Mouse (Mus musculus) liver, embryonic 13.5 days (tissue): ENCODE data around the gene Muc5ac. TPM values are rescaled to one million over a fixed set of nuclear protein-coding genes. Genes with fewer than 3 reads are reported as not detected.

Experiments used
- ATAC-seq: fragments of 200-750 bp; cut with Nextera tagmentation; 2 replicates; pipeline ENCODE4 v1.8.0; 2017; ENCODE audit warnings: low read depth, mild to moderate bottlenecking, moderate number of reproducible peaks, moderate library complexity
- DNase-seq: peaks from one replicate; pipeline ENCODE4 v3.0.0; 2022
- H3K27ac ChIP-seq: fragments of 300-500 bp; sonication (generic); 2 replicates; pipeline ENCODE4 v1.5.1; 2015; ENCODE audit warnings: moderate library complexity, mild to moderate bottlenecking, inconsistent platforms
- H3K27me3 ChIP-seq: fragments of 300-500 bp; sonication (generic); 2 replicates; pipeline ENCODE4 v1.6.1; 2015; ENCODE audit warnings: mild to moderate bottlenecking, inconsistent platforms
- H3K36me3 ChIP-seq: fragments of 300-500 bp; sonication (generic); 2 replicates; pipeline ENCODE4 v1.6.1; 2015; ENCODE audit warnings: mild to moderate bottlenecking, inconsistent platforms
- H3K4me1 ChIP-seq: fragments of 300-500 bp; sonication (generic); replicated peaks from 2 replicates; pipeline ENCODE4 v1.6.1; 2015; ENCODE audit warnings: inconsistent platforms
- H3K4me2 ChIP-seq: fragments of 300-500 bp; sonication (generic); 2 replicates; pipeline ENCODE4 v1.6.1; 2015; ENCODE audit warnings: inconsistent platforms, mild to moderate bottlenecking, moderate library complexity
- H3K4me3 ChIP-seq: fragments of 300-500 bp; sonication (generic); replicated peaks from 2 replicates; pipeline ENCODE4 v1.5.1; 2015; ENCODE audit warnings: mild to moderate bottlenecking, inconsistent platforms
- H3K9ac ChIP-seq: fragments of 300-500 bp; sonication (generic); 2 replicates; pipeline ENCODE4 v1.6.1; 2015; ENCODE audit warnings: mild to moderate bottlenecking, inconsistent platforms
- H3K9me3 ChIP-seq: fragments of 300-500 bp; sonication (generic); replicated peaks from 2 replicates; pipeline ENCODE4 v1.6.1; 2016; ENCODE audit warnings: inconsistent platforms
- WGBS: fragments of 180-500 bp; shearing (Covaris S2); methylation state at CpG from one replicate; pipeline ENCODE4 v1.1.7; 2015; ENCODE audit not compliant: insufficient replicate concordance; 5-methylcytosine and 5-hydroxymethylcytosine counted together
- polyA plus RNA-seq: library from polyadenylated mRNA; unstranded; fragments of >200 nt; fragmentation: Nextera tagmentation; extraction: Ambion mirVana; gene quantifications from 2 replicates; pipeline ENCODE4 v1.2.1, GENCODE M21; 2015

Gene Muc5ac
- polyA plus RNA-seq = not detected in 2 replicates

GRCm38 (mm10) chr7:141788677-141789452 is at the start of gene Muc5ac:
Gene Muc5ac (plus strand): TSS chr7:141788972.
- ATAC-seq (no peak), DNase-seq (no peak)
- Histone ChIP-seq H3K27ac (no peak within 1 kb of the TSS), H3K9me3 (no peaks in the 10 kb centered on the region), H3K4me2 (no peak within 1 kb of the TSS), H3K4me1 (no peaks in the 10 kb centered on the region), H3K36me3 (no peaks in the 10 kb centered on the region), H3K9ac (no peak within 1 kb of the TSS), H3K27me3 (peaks cover 41% of the 10 kb centered on the region), H3K4me3 (no peak within 1 kb of the TSS)
- 62% methylated on average over 6 of the region's 6 CpGs for WGBS

- no peaks in the 10 kb centered on the region for H3K27me3 ChIP-seq
- no peak overlapping the region for H3K4me3 ChIP-seq
- ATAC-seq (no peak), DNase-seq (no peak)
- H3K36me3 ChIP-seq = no peaks in the 10 kb centered on the region
- no peak overlapping the region for H3K27ac ChIP-seq
- no peaks in the 10 kb centered on the region for H3K9me3 ChIP-seq
- H3K9ac ChIP-seq = no peak overlapping the region
- WGBS = 65% methylated on average over 7 of the region's 7 CpGs
- no peaks in the 10 kb centered on the region for H3K4me1 ChIP-seq
- no peak overlapping the region for H3K4me2 ChIP-seq
These were observed 41.2 kb upstream of the Muc5ac start for GRCm38 (mm10) chr7:141747451-141748100.

GRCm38 (mm10) chr7:141752513-141752912 is 36.3 kb upstream of the Muc5ac start:
- H3K4me1 ChIP-seq = no peaks in the 10 kb centered on the region
- H3K9me3 ChIP-seq = no peaks in the 10 kb centered on the region
- no peak overlapping the region for H3K4me3 ChIP-seq
- H3K36me3 ChIP-seq = no peaks in the 10 kb centered on the region
- 56% methylated on average over 6 of the region's 6 CpGs for WGBS
- ATAC-seq (no peak), DNase-seq (no peak)
- no peak overlapping the region for H3K27ac ChIP-seq
- H3K4me2 ChIP-seq = no peak overlapping the region
- peaks cover 3% of the 10 kb centered on the region for H3K27me3 ChIP-seq
- H3K9ac ChIP-seq = no peak overlapping the region

- WGBS = 44% methylated on average over 4 of the region's 4 CpGs
- peaks cover 3% of the 10 kb centered on the region for H3K27me3 ChIP-seq
- no peak overlapping the region for H3K27ac ChIP-seq
- no peaks in the 10 kb centered on the region for H3K36me3 ChIP-seq
- ATAC-seq = peak; percentile 31; the same call in 1 of the 2 replicates
- DNase-seq = peak; percentile 54
- H3K4me1 ChIP-seq = no peaks in the 10 kb centered on the region
- H3K9me3 ChIP-seq = no peaks in the 10 kb centered on the region
- no peak overlapping the region for H3K9ac ChIP-seq
- H3K4me2 ChIP-seq = no peak overlapping the region
- H3K4me3 ChIP-seq = no peak overlapping the region
These were observed 32.9 kb upstream of the Muc5ac start for GRCm38 (mm10) chr7:141755831-141756230.

- H3K4me2 ChIP-seq = no peak overlapping the region
- H3K36me3 ChIP-seq = no peaks in the 10 kb centered on the region
- no peak for DNase-seq
- H3K9ac ChIP-seq = no peak overlapping the region
- H3K27ac ChIP-seq = no peak overlapping the region
- H3K4me1 ChIP-seq = no peaks in the 10 kb centered on the region
- H3K27me3 ChIP-seq = peaks cover 20% of the 10 kb centered on the region
- ATAC-seq = no peak
- 30% methylated on average over 4 of the region's 4 CpGs for WGBS
- no peak overlapping the region for H3K4me3 ChIP-seq
- no peaks in the 10 kb centered on the region for H3K9me3 ChIP-seq
These were observed 30.5 kb upstream of the Muc5ac start for GRCm38 (mm10) chr7:141758291-141758690.

GRCm38 (mm10) chr7:141770521-141770920 is 18.3 kb upstream of the Muc5ac start:
- Histone ChIP-seq H3K4me3 (peak overlapping the region; percentile 32), H3K27ac (peak overlapping the region; percentile 91), H3K4me1 (peaks cover 82% of the 10 kb centered on the region), H3K4me2 (peak overlapping the region; percentile 72), H3K9ac (peak overlapping the region; percentile 66), H3K27me3 (peaks cover 25% of the 10 kb centered on the region), H3K36me3 (no peaks in the 10 kb centered on the region), H3K9me3 (no peaks in the 10 kb centered on the region)
- peak; percentile 49 for ATAC-seq
- DNase-seq = no peak
- 62% methylated on average over 3 of the region's 3 CpGs for WGBS

GRCm38 (mm10) chr7:141770988-141771387 is 17.8 kb upstream of the Muc5ac start:
- Histone ChIP-seq H3K9me3 (no peaks in the 10 kb centered on the region), H3K27me3 (peaks cover 23% of the 10 kb centered on the region), H3K4me2 (peak overlapping the region; percentile 72), H3K27ac (peak overlapping the region; percentile 91), H3K4me3 (peak overlapping the region; percentile 35), H3K9ac (peak overlapping the region; percentile 74), H3K4me1 (peaks cover 82% of the 10 kb centered on the region), H3K36me3 (no peaks in the 10 kb centered on the region)
- 16% methylated on average over 8 of the region's 8 CpGs for WGBS
- DNase-seq = peak; percentile 88
- peak; percentile 99 for ATAC-seq

GRCm38 (mm10) chr7:141772058-141772557 is 16.7 kb upstream of the Muc5ac start:
- Histone ChIP-seq H3K9me3 (no peaks in the 10 kb centered on the region), H3K27ac (peak overlapping the region; percentile 90), H3K4me2 (peak overlapping the region; percentile 72; the same call in 1 of the 2 replicates), H3K36me3 (no peaks in the 10 kb centered on the region), H3K9ac (peak overlapping the region; percentile 74), H3K4me1 (peaks cover 71% of the 10 kb centered on the region), H3K27me3 (peaks cover 25% of the 10 kb centered on the region), H3K4me3 (no peak overlapping the region)
- WGBS = 42% methylated on average over 1 of the region's 1 CpGs
- DNase-seq (no peak), ATAC-seq (no peak)

GRCm38 (mm10) chr7:141774855-141775254 is 13.9 kb upstream of the Muc5ac start:
- H3K27ac ChIP-seq = no peak overlapping the region
- peaks cover 56% of the 10 kb centered on the region for H3K4me1 ChIP-seq

GRCm38 (mm10) chr7:141776199-141776598 is 12.6 kb upstream of the Muc5ac start:
- no peaks in the 10 kb centered on the region for H3K36me3 ChIP-seq
- H3K4me3 ChIP-seq = no peak overlapping the region
- peaks cover 50% of the 10 kb centered on the region for H3K27me3 ChIP-seq
- no peak for DNase-seq
- H3K9me3 ChIP-seq = no peaks in the 10 kb centered on the region
- no peak for ATAC-seq
- no peak overlapping the region for H3K9ac ChIP-seq
- 70% methylated on average over 5 of the region's 5 CpGs for WGBS
- H3K4me2 ChIP-seq = no peak overlapping the region
- peaks cover 43% of the 10 kb centered on the region for H3K4me1 ChIP-seq
- H3K27ac ChIP-seq = no peak overlapping the region

More at GRCm38 (mm10) chr7:141774855-141775254, 13.9 kb upstream of the Muc5ac start:
- DNase-seq (peak; percentile 24), ATAC-seq (no peak)
- 26% methylated on average over 2 of the region's 2 CpGs for WGBS
- Histone ChIP-seq H3K4me2 (no peak overlapping the region), H3K36me3 (no peaks in the 10 kb centered on the region), H3K27me3 (peaks cover 42% of the 10 kb centered on the region), H3K9ac (no peak overlapping the region), H3K9me3 (no peaks in the 10 kb centered on the region), H3K4me3 (no peak overlapping the region)

GRCm38 (mm10) chr7:141794251-141794650 is 5.5 kb downstream of the Muc5ac start:
- WGBS = 79% methylated on average over 1 of the region's 1 CpGs
- H3K4me2 ChIP-seq = no peak overlapping the region
- no peaks in the 10 kb centered on the region for H3K4me1 ChIP-seq
- no peaks in the 10 kb centered on the region for H3K36me3 ChIP-seq
- H3K9ac ChIP-seq = no peak overlapping the region
- DNase-seq (no peak), ATAC-seq (no peak)
- H3K4me3 ChIP-seq = no peak overlapping the region
- H3K27ac ChIP-seq = no peak overlapping the region
- 0 out of 2 replicates have a peak, but pooled peaks cover 11% of the 10 kb centered on the region for H3K27me3 ChIP-seq
- H3K9me3 ChIP-seq = peaks cover 9% of the 10 kb centered on the region
